Mouse (Mus musculus) lung, postnatal 36 days (tissue): Measurements from ENCODE around the gene Cckar.
"Not testable (repeated sequence)": the region's sequence is repeated elsewhere in the genome, so short reads cannot be mapped to it uniquely, and the experiment has no call there.

ENCODE experiments used
- DNase-seq: peaks from one replicate; pipeline ENCODE4 v3.0.0; 2022; ENCODE audit warnings: mixed read lengths

The Cckar gene

GRCm38 (mm10) chr5:53707235-53708177 is at the start of gene Cckar:
Cckar (minus strand) TSS chr5:53707705.
- peak; percentile 49 for DNase-seq

GRCm38 (mm10) chr5:53744061-53744460 is 36.6 kb upstream of the Cckar start:
- DNase-seq, result no peak

GRCm38 (mm10) chr5:53732933-53733332 is 25.4 kb upstream of the Cckar start:
- no peak for DNase-seq

GRCm38 (mm10) chr5:53727606-53728005 is 20.1 kb upstream of the Cckar start:
- DNase-seq, result no peak

GRCm38 (mm10) chr5:53726011-53726410 is 18.5 kb upstream of the Cckar start:
- no peak for DNase-seq

- DNase-seq, result peak; percentile 76
Observed at GRCm38 (mm10) chr5:53716462-53716861, 9.0 kb upstream of the Cckar start.

GRCm38 (mm10) chr5:53711277-53711676 is 3.8 kb upstream of the Cckar start:
- DNase-seq, result no peak

GRCm38 (mm10) chr5:53708191-53708590 is 686 bp upstream of the Cckar start:
- DNase-seq, result no peak

- DNase-seq, result no peak
Observed at GRCm38 (mm10) chr5:53702686-53703085, 4.8 kb downstream of the Cckar start.

- DNase-seq, result no peak
Observed at GRCm38 (mm10) chr5:53697794-53698193, 9.7 kb downstream of the Cckar start.

GRCm38 (mm10) chr5:53696701-53697100 is 10.8 kb downstream of the Cckar start:
- no peak for DNase-seq

GRCm38 (mm10) chr5:53692662-53693061 is 14.8 kb downstream of the Cckar start:
- DNase-seq, result no peak

GRCm38 (mm10) chr5:53692100-53692499 is 15.4 kb downstream of the Cckar start:
- peak; percentile 52 for DNase-seq

GRCm38 (mm10) chr5:53691577-53691976 is 15.9 kb downstream of the Cckar start:
- no peak for DNase-seq

- no peak for DNase-seq
Observed at GRCm38 (mm10) chr5:53688326-53688725, 19.2 kb downstream of the Cckar start.

GRCm38 (mm10) chr5:53686379-53686778 is 21.1 kb downstream of the Cckar start:
- no peak for DNase-seq

- no peak for DNase-seq
Observed at GRCm38 (mm10) chr5:53685623-53686022, 21.9 kb downstream of the Cckar start.

GRCm38 (mm10) chr5:53684417-53684816 is 23.1 kb downstream of the Cckar start:
- DNase-seq, result no peak

- no peak for DNase-seq
Observed at GRCm38 (mm10) chr5:53683916-53684315, 23.6 kb downstream of the Cckar start.

GRCm38 (mm10) chr5:53679651-53680050 is 27.9 kb downstream of the Cckar start:
- no peak for DNase-seq

- DNase-seq, result no peak
Observed at GRCm38 (mm10) chr5:53678036-53678767, 29.3 kb downstream of the Cckar start.

GRCm38 (mm10) chr5:53676671-53677070 is 30.8 kb downstream of the Cckar start:
- no peak for DNase-seq

- DNase-seq, result not testable (repeated sequence)
Observed at GRCm38 (mm10) chr5:53673493-53674150, 33.9 kb downstream of the Cckar start.
